Mouse (Mus musculus): ENCODE measurements around the gene Meis2. TPM values are rescaled to one million over a fixed set of nuclear protein-coding genes. Genes with fewer than 3 reads are reported as not detected.

Gene Meis2
- polyA plus RNA-seq, 2 experiments = 17.9 to 26.2 TPM

- Histone ChIP-seq H3K27me3 (ENCODE audit: control insufficient read depth, insufficient read depth, low read length) (peaks cover 2% of the 10 kb centered on the region; the same call in 1 of the 2 replicates), H3K4me2 (replicated peaks; ENCODE audit: low read depth, low read length, severe bottlenecking) (no peak overlapping the region), H3K36me3 (ENCODE audit: control insufficient read depth, insufficient read depth, low read length) (no peaks in the 10 kb centered on the region), H3K4me1 (ENCODE audit: control insufficient read depth, insufficient read depth, low read length) (peaks cover 14% of the 10 kb centered on the region), H3K4me3 (replicated peaks; ENCODE audit: low read length) (no peak overlapping the region), H3K9ac (ENCODE audit: low read depth, low read length, severe bottlenecking) (no peak overlapping the region), H3K9me3 (ENCODE audit: control insufficient read depth, low read length) (no peaks in the 10 kb centered on the region), H3K27ac (replicated peaks; ENCODE audit: low read depth, low read length) (no peak overlapping the region)
- no peak for TF ChIP-seq POLR2A (IDR thresholded peaks at IDR 0.05; ENCODE audit: borderline replicate concordance, extremely low read depth, insufficient read depth, insufficient read length)
- WGBS = 87% methylated on average over 10 of the region's 10 CpGs
- no peak for ATAC-seq (ENCODE audit: low FRiP score, low read depth)
- no peak for DNase-seq (ENCODE audit: low spot score)
Observed at GRCm38 (mm10) chr2:116015520-116015919, 50.1 kb downstream of the Meis2 start.

GRCm38 (mm10) chr2:116010469-116010868 is 55.2 kb downstream of the Meis2 start:
- DNase-seq (ENCODE audit: low spot score) (no peak), ATAC-seq (ENCODE audit: low FRiP score, low read depth) (no peak)
- no peak for TF ChIP-seq POLR2A (IDR thresholded peaks at IDR 0.05; ENCODE audit: borderline replicate concordance, extremely low read depth, insufficient read depth, insufficient read length)
- 11% methylated on average over 6 of the region's 6 CpGs for WGBS
- Histone ChIP-seq H3K4me1 (ENCODE audit: control insufficient read depth, insufficient read depth, low read length) (no peaks in the 10 kb centered on the region), H3K36me3 (ENCODE audit: control insufficient read depth, insufficient read depth, low read length) (no peaks in the 10 kb centered on the region), H3K27ac (replicated peaks; ENCODE audit: low read depth, low read length) (no peak overlapping the region), H3K4me3 (replicated peaks; ENCODE audit: low read length) (no peak overlapping the region), H3K27me3 (ENCODE audit: control insufficient read depth, insufficient read depth, low read length) (peaks cover 9% of the 10 kb centered on the region; the same call in 1 of the 2 replicates), H3K4me2 (replicated peaks; ENCODE audit: low read depth, low read length, severe bottlenecking) (no peak overlapping the region), H3K9ac (ENCODE audit: low read depth, low read length, severe bottlenecking) (no peak overlapping the region), H3K9me3 (ENCODE audit: control insufficient read depth, low read length) (no peaks in the 10 kb centered on the region)

- Histone ChIP-seq H3K4me3 (replicated peaks; ENCODE audit: low read length) (no peak overlapping the region), H3K9me3 (ENCODE audit: control insufficient read depth, low read length) (no peaks in the 10 kb centered on the region)
Observed at GRCm38 (mm10) chr2:116010061-116010460, 55.6 kb downstream of the Meis2 start.

GRCm38 (mm10) chr2:116009097-116009970 is 56.3 kb downstream of the Meis2 start:
- Histone ChIP-seq H3K27me3 (ENCODE audit: control insufficient read depth, insufficient read depth, low read length) (peaks cover 9% of the 10 kb centered on the region; the same call in 1 of the 2 replicates), H3K9me3 (ENCODE audit: control insufficient read depth, low read length) (no peaks in the 10 kb centered on the region), H3K27ac (replicated peaks; ENCODE audit: low read depth, low read length) (no peak overlapping the region), H3K4me2 (replicated peaks; ENCODE audit: low read depth, low read length, severe bottlenecking) (peak overlapping the region; percentile 45), H3K9ac (ENCODE audit: low read depth, low read length, severe bottlenecking) (peak overlapping the region; percentile 8; the same call in 1 of the 2 replicates), H3K4me3 (replicated peaks; ENCODE audit: low read length) (peak overlapping the region; percentile 24), H3K4me1 (ENCODE audit: control insufficient read depth, insufficient read depth, low read length) (no peaks in the 10 kb centered on the region), H3K36me3 (ENCODE audit: control insufficient read depth, insufficient read depth, low read length) (no peaks in the 10 kb centered on the region)
- ATAC-seq (ENCODE audit: low FRiP score, low read depth) = no peak
- no peak for DNase-seq (ENCODE audit: low spot score)
- 22% methylated on average over 20 of the region's 20 CpGs for WGBS
- no peak for TF ChIP-seq POLR2A (IDR thresholded peaks at IDR 0.05; ENCODE audit: borderline replicate concordance, extremely low read depth, insufficient read depth, insufficient read length)

More at GRCm38 (mm10) chr2:116010061-116010460, 55.6 kb downstream of the Meis2 start:
- TF ChIP-seq POLR2A (IDR thresholded peaks at IDR 0.05; ENCODE audit: borderline replicate concordance, extremely low read depth, insufficient read depth, insufficient read length) = no peak
- Histone ChIP-seq H3K27me3 (ENCODE audit: control insufficient read depth, insufficient read depth, low read length) (peaks cover 9% of the 10 kb centered on the region; the same call in 1 of the 2 replicates), H3K9ac (ENCODE audit: low read depth, low read length, severe bottlenecking) (no peak overlapping the region), H3K4me1 (ENCODE audit: control insufficient read depth, insufficient read depth, low read length) (no peaks in the 10 kb centered on the region), H3K4me2 (replicated peaks; ENCODE audit: low read depth, low read length, severe bottlenecking) (no peak overlapping the region), H3K27ac (replicated peaks; ENCODE audit: low read depth, low read length) (no peak overlapping the region), H3K36me3 (ENCODE audit: control insufficient read depth, insufficient read depth, low read length) (no peaks in the 10 kb centered on the region)
- 86% methylated on average over 3 of the region's 3 CpGs for WGBS
- ATAC-seq (ENCODE audit: low FRiP score, low read depth) = no peak
- DNase-seq (ENCODE audit: low spot score) = no peak

GRCm38 (mm10) chr2:116002354-116002753 is 63.3 kb downstream of the Meis2 start:
- no peak for DNase-seq (ENCODE audit: low spot score)
- no peak for TF ChIP-seq POLR2A (IDR thresholded peaks at IDR 0.05; ENCODE audit: borderline replicate concordance, extremely low read depth, insufficient read depth, insufficient read length)
- Histone ChIP-seq H3K4me3 (replicated peaks; ENCODE audit: low read length) (no peak overlapping the region), H3K9me3 (ENCODE audit: control insufficient read depth, low read length) (no peaks in the 10 kb centered on the region), H3K4me2 (replicated peaks; ENCODE audit: low read depth, low read length, severe bottlenecking) (no peak overlapping the region), H3K27me3 (ENCODE audit: control insufficient read depth, insufficient read depth, low read length) (no peaks in the 10 kb centered on the region; the same call in 1 of the 2 replicates), H3K4me1 (ENCODE audit: control insufficient read depth, insufficient read depth, low read length) (no peaks in the 10 kb centered on the region), H3K9ac (ENCODE audit: low read depth, low read length, severe bottlenecking) (no peak overlapping the region), H3K27ac (replicated peaks; ENCODE audit: low read depth, low read length) (no peak overlapping the region), H3K36me3 (ENCODE audit: control insufficient read depth, insufficient read depth, low read length) (no peaks in the 10 kb centered on the region)
- no peak for ATAC-seq (ENCODE audit: low FRiP score, low read depth)
- 64% methylated on average over 6 of the region's 6 CpGs for WGBS
